Mouse (Mus musculus) heart, postnatal 0 days (tissue): ENCODE data around the gene Gfer.

Experiments used
- CTCF ChIP-seq: IDR thresholded peaks from 2 replicates; pipeline ENCODE4 v1.5.1; 2016; ENCODE audit warnings: antibody characterized with exemption, control low read depth, low read depth
- EP300 ChIP-seq: IDR thresholded peaks from 2 replicates; pipeline ENCODE4 v1.6.1; 2016; ENCODE audit warnings: antibody characterized with exemption, low read depth

DNA sequence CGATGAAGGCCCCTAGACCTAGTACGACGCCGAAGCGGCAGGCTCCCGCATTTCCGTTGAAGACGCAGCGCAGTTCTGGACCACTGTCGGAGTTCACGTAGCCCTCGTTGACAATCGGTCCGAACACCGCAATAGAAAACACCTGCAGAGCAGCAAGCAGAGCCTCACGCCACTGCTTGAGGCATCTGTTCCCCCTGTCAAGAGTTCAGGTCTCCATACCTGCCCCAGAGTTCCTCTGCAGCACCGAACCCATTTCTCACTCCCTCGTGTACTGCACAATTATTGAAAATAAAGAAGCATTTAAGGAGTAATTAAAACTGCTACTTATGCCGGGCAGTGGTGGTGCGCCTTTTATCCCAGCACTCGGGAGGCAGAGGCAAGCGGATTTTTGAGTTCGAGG lies 8.4 kb downstream of the Gfer start:
- TF ChIP-seq EP300 (no peak), CTCF (no peak)
